Mouse (Mus musculus) layer of hippocampus, adult 2 months (tissue): ENCODE measurements around the gene Plxna1. TPM values are rescaled to one million over a fixed set of nuclear protein-coding genes. Genes with fewer than 3 reads are reported as not detected.

Experiments
- DNase-seq, 2 experiments: peaks; one replicate each; pipeline ENCODE4 v3.0.0; 2022; ENCODE audit warnings: low spot score in 2 of 2
- H3K27ac ChIP-seq: fragments of 200-600 bp; 2 replicates; pipeline ENCODE4 v1.8.1; 2022
- H3K4me3 ChIP-seq: fragments of 200-600 bp; 2 replicates; pipeline ENCODE4 v1.8.1; 2022; ENCODE audit warnings: mild to moderate bottlenecking
- CTCF ChIP-seq: fragments of 200-600 bp; conservative IDR thresholded peaks from 2 replicates; pipeline ENCODE4 v1.8.1; 2022; ENCODE audit warnings: antibody characterized with exemption, mild to moderate bottlenecking, moderate library complexity
- long read RNA-seq, 2 experiments: library from polyadenylated mRNA; stranded (forward); transcript quantifications; one replicate each; pipeline ENCODE4 v2.0.0; 2021; ENCODE audit warnings: borderline mapping rate in 2 of 2
- total RNA-seq, 2 experiments: library from RNA; stranded (reverse); gene quantifications; 2 replicates each; pipeline ENCODE4 v1.2.3; 2021

Gene Plxna1
- total RNA-seq, result 100 to 1,000 TPM; 108 to 120 TPM
- long read RNA-seq, experiment 1, full-length matches to known transcripts, result 11 of 43 reads
- long read RNA-seq, experiment 1, partial matches to known transcripts, result 21 of 43 reads
- long read RNA-seq, experiment 1, other reads (novel, unspliced or antisense), result 11 of 43 reads
- long read RNA-seq, experiment 2, full-length matches to known transcripts, result 8 of 63 reads
- long read RNA-seq, experiment 2, partial matches to known transcripts, result 51 of 63 reads
- long read RNA-seq, experiment 2, other reads (novel, unspliced or antisense), result 4 of 63 reads

GRCm38 (mm10) chr6:89362281-89363106 is at the start of gene Plxna1:
Gene Plxna1 (minus strand): TSS chr6:89362620.
- DNase-seq, result peak in 1 of 2 experiments; percentile 51
- Histone ChIP-seq H3K4me3 (peak within 1 kb of the TSS; percentile 76), H3K27ac (peak within 1 kb of the TSS; percentile 84)
- TF ChIP-seq CTCF, result peak; percentile 61

DNA sequence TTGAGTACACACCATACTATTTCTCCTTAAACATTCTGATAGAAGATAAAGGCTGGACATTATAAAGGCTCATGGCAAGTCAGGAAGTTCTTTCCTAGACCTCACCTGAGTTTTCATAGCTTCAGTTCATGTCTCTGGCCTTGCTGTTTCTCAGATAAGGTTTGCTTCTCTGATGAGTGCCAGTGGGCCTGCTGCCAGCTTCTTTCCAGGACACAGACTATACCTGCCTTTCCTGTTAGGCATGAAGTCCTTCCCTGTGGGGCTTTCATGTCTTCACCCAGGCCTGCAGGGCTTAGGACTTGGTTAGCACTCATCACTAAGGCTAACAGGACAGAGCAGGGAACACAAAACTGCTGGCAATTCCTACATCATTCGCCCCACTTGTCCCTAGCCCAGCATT is 46.6 kb upstream of the Plxna1 start:
- no peak for TF ChIP-seq CTCF
- no peak overlapping the region for H3K4me3 ChIP-seq
- DNase-seq, result no peak
- H3K27ac ChIP-seq, result no peak overlapping the region

DNA sequence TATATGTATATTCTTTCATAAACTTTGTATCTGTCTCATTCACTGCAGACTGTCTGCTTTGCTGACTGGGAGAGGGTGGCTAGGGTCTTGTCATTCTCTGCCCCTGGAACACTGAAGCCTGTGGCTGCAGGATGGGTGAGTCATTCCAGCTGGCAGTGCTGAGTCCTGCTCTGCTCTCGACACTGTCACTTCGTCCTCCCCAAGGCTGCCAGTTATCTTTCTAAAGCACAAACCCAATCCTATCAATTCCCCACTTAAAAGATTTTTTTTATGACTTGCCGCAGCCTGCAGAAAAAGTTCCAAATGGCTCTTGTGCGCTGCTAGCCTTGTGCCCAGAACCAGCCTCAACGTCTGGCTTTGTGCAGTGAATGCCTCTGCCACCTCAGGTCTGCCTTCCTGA is 45.8 kb upstream of the Plxna1 start:
- DNase-seq, result no peak
- H3K27ac ChIP-seq, result no peak overlapping the region
- TF ChIP-seq CTCF, result no peak
- H3K4me3 ChIP-seq, result no peak overlapping the region

GRCm38 (mm10) chr6:89407247-89407889 is 44.9 kb upstream of the Plxna1 start:
- Histone ChIP-seq H3K27ac (no peak overlapping the region), H3K4me3 (no peak overlapping the region)
- DNase-seq, result no peak
- TF ChIP-seq CTCF, result no peak

DNA sequence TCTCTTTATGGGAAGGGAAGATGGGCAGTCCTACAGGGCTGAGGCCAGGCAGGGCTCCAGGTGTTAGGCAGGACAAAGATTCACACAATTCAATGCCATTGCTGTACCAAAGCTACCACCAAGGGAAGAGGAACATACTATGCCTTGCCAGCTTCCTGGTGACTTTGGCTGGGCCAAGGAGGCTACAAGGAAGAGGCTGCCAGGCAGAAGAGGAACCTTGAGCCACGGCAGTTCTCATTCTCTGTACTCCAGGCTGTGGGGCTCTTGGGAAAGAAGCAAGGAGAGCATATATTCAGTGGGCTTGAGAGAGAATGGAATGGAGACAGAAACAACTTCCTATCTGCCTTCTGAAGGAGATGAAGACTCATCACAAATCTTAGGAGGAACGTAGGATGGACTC is 42.5 kb upstream of the Plxna1 start:
- TF ChIP-seq CTCF, result no peak
- Histone ChIP-seq H3K4me3 (no peak overlapping the region), H3K27ac (no peak overlapping the region)
- no peak for DNase-seq

DNA sequence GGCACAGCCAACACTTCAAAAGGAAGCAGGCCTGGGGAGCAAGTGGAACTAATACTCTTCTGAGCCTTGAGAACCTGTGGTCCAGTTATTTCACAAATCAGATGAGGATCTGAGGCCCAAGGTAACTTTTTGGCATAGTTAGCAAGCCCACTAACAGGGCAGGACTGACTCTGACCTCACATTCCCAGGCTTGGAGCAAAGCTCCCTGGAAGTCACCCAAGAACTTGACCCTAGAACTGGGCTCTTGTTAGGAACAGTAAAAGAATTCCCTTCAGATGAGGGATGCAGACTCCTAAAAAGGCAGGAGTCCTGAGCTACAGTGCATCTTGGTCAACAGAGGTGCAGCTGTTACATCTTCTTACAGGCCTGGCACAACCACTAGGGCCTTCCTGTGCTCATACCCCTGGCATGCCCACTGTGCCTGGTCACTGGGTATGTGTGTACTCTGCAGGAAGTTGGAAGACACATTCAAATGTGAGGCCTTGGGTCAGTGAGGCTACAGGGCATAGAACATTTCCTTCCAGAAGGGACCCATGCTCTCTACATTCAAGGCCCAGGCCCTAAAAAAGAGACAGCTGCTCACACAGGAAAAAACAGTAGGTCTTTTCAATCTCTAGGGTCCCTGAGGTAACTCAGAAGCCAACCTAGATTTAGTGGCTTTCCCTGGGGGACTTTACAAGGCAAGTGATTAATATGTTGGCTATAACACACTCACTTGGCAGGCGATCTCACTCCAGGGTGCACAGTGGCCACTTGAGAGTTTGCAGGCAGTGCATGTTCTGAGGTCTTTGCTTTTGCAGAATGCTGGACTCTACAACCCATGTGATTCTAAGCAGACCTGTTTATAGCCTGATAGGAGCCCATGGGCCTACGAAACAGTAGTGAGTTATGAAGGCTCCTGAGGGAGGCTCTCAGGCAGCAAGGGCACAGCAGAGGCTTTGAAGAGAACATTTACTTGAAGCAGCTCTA is 41.1 kb upstream of the Plxna1 start:
- Histone ChIP-seq H3K4me3 (no peak overlapping the region), H3K27ac (no peak overlapping the region)
- DNase-seq, result no peak
- TF ChIP-seq CTCF, result no peak

DNA sequence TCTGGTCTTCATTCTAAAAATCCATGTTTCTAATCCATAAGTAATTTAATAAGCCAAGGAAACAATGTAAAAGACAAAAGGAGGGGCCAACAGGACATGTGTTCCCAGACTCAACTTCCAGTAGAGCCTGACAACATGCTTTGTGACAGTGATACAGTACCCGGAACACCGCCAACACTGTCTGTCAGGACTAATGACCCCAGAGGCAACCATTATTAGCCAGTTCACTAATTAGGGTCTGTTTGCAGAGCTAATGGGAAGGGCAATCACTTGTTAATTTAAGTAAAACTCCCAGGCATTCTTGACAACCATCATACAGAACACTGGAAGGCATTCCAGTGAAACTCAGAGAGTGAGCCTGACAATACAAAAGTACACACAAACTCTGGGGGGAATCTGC is 40.0 kb upstream of the Plxna1 start:
- TF ChIP-seq CTCF, result no peak
- Histone ChIP-seq H3K4me3 (no peak overlapping the region), H3K27ac (no peak overlapping the region)
- DNase-seq, result no peak

DNA sequence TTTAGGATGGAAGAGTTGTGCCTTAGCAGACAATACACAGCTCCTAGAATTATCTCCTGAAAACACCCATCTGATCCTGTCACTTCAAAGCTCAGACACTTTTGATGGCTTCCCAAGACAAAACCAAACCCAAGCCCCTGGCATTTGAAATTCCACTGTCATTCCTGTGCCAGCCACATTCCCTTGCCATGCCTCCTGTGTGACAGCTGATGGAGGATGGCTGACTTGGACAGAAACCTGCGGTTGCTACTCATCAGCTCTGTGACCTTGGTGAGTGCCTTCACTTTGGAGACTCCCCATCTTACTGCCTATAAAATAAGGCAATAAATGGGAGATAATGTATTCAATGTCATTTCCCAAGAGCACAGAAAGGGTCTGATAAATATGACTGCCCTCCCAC is 37.1 kb upstream of the Plxna1 start:
- no peak overlapping the region for H3K27ac ChIP-seq
- no peak for TF ChIP-seq CTCF
- H3K4me3 ChIP-seq, result no peak overlapping the region
- no peak for DNase-seq

GRCm38 (mm10) chr6:89397919-89398318 is 35.5 kb upstream of the Plxna1 start:
- no peak for TF ChIP-seq CTCF
- DNase-seq, result no peak
- Histone ChIP-seq H3K4me3 (no peak overlapping the region), H3K27ac (no peak overlapping the region)

DNA sequence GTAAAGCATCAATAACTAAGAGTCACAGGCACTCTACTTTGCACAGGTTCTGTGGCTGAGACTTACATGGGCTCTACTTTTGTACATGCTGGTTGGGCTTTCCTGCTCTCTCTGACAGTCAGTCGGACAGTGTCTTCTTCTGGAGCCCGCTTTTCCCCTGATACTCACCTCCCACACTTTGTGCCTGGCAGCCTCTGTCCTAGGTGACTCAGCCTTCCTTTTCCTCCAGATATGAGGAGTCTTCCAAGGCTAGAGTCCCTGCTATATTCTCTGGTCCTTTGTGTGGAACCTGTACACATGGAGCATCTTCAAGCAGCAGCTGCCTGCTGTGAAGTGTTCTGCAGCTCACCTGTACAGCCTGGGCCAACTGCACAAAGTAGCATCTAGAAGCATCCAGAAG is 31.4 kb upstream of the Plxna1 start:
- no peak overlapping the region for H3K4me3 ChIP-seq
- DNase-seq, result no peak
- no peak for TF ChIP-seq CTCF
- H3K27ac ChIP-seq, result no peak overlapping the region

- no peak overlapping the region for H3K4me3 ChIP-seq
- no peak overlapping the region for H3K27ac ChIP-seq
- DNase-seq, result no peak
- no peak for TF ChIP-seq CTCF
These were observed 29.8 kb upstream of the Plxna1 start for GRCm38 (mm10) chr6:89392213-89392612.

DNA sequence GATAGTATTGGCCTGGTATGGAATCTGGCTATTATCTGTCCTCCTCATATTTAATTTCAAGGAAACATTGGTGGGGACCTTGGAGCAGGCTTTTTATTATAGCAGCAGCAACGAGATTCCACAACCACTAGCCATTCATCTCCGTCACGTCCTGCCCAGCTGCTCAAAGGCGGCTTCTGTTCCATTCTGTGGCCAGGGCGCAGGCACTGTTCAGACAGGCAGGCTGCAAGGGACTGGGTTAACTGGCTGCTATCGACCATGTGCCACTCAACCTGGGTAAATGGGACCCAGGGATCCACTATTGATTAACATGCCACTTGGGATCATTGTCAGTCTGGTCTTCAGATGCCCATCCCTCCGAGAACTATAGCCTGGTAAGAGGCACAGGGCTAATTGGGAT is 27.4 kb upstream of the Plxna1 start:
- no peak for DNase-seq
- H3K4me3 ChIP-seq, result no peak overlapping the region
- no peak overlapping the region for H3K27ac ChIP-seq
- TF ChIP-seq CTCF, result no peak
